Mouse (Mus musculus): Measurements from ENCODE around the gene Car11. TPM values are rescaled to one million over a fixed set of nuclear protein-coding genes. Genes with fewer than 3 reads are reported as not detected.

Car11 gene
- polyA plus RNA-seq, 1 experiment from 2014 or later, result 22.5 TPM

DNA sequence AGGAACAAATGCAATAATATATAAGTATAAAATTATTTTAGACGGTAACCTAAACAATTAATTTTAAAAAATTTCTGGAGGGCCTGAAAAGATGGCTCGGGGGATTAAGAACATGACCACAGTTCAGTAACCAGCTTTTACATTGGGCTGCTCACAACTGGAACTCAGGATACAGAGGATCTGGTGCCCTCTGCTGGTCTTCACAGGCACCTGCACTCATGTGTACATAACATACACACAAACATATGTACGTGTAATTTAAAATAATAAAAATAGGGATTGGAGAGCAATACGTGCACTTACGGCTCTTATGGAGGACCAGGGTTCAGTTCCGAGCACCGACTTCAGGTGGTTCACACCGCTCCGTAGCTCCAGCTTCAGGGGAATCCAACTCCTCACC, 30.7 kb upstream of the Car11 start:
- Histone ChIP-seq H3K36me3 (ENCODE audit: control insufficient read depth, insufficient read depth, low read length) (no peaks in the 10 kb centered on the region), H3K4me3 (ENCODE audit: low read depth, low read length) (no peak overlapping the region), H3K27me3 (replicated peaks; ENCODE audit: control insufficient read depth, insufficient read depth, low read length) (no peaks in the 10 kb centered on the region), H3K9ac (ENCODE audit: low read length) (no peak overlapping the region), H3K4me2 (ENCODE audit: low read length) (no peak overlapping the region), H3K4me1 (ENCODE audit: control insufficient read depth, insufficient read depth, low read length) (no peaks in the 10 kb centered on the region), H3K27ac (ENCODE audit: low read depth, low read length) (no peak overlapping the region), H3K9me3 (replicated peaks; ENCODE audit: control insufficient read depth, low read length) (no peaks in the 10 kb centered on the region)
- DNase-seq (ENCODE audit: low spot score) (no peak), ATAC-seq (no peak)
- 96% methylated on average over 9 of the region's 9 CpGs for WGBS

DNA sequence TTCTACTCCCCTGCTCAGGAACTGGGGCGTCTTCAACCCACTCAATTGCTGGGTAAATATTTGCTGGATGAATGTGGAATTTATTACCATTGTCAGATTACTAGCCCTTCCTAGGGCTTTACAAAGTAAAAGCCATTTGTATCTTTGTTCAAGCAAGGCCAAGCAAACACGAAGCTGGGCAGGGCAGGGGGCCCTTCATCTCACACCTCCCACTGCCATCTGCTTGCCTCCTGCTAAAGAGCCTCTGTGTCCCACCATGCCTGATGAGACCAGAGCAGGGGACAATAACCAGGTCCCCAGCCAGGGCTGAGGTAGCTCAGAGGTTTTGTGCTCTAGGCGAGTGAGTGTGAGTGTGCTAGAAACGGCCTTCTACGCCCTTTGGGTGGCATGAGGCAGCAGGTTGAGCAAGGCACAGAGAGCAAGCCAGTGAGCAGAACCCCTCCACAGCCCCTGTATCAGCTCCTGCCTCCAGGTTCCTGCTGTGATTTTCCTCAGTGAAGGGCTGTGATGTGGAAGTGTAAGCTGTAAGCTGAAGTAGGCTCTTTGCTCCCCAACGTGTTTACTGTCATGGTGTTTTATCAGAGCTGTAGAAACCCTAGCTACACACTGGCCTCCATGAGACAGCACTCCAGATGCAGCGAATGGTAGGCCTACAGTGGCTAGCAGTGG, 21.9 kb upstream of the Car11 start:
- Histone ChIP-seq H3K4me1 (ENCODE audit: control insufficient read depth, insufficient read depth, low read length) (no peaks in the 10 kb centered on the region), H3K4me2 (ENCODE audit: low read length) (no peak overlapping the region), H3K27ac (ENCODE audit: low read depth, low read length) (no peak overlapping the region), H3K27me3 (replicated peaks; ENCODE audit: control insufficient read depth, insufficient read depth, low read length) (no peaks in the 10 kb centered on the region), H3K36me3 (ENCODE audit: control insufficient read depth, insufficient read depth, low read length) (no peaks in the 10 kb centered on the region), H3K9ac (ENCODE audit: low read length) (no peak overlapping the region), H3K9me3 (replicated peaks; ENCODE audit: control insufficient read depth, low read length) (no peaks in the 10 kb centered on the region), H3K4me3 (ENCODE audit: low read depth, low read length) (no peak overlapping the region)
- DNase-seq (ENCODE audit: low spot score), result no peak
- 77% methylated on average over 7 of the region's 7 CpGs for WGBS
- no peak for ATAC-seq

DNA sequence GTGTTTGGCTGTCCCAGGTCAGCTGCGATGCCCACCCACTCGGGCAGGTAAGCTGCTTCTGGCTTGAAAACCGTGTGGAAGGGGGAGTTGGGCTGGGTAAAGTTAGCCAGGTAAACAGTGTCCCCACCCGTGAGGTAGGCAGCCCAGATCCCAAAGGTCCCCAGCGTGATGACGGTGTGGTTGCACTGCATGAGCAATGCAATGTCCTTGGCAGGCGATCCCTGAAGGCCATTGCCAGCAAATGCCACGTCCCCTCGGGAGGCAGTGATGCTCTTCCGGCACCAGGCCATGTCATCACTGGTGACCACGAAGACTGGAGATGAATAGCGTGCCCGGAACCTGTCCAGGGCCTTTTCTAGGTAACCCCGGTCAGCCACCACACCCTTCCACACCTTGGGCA, 21.1 kb upstream of the Car11 start:
- WGBS, result 93% methylated on average over 14 of the region's 14 CpGs
- Histone ChIP-seq H3K9ac (ENCODE audit: low read length) (no peak overlapping the region), H3K4me3 (ENCODE audit: low read depth, low read length) (no peak overlapping the region), H3K27me3 (replicated peaks; ENCODE audit: control insufficient read depth, insufficient read depth, low read length) (no peaks in the 10 kb centered on the region), H3K9me3 (replicated peaks; ENCODE audit: control insufficient read depth, low read length) (no peaks in the 10 kb centered on the region), H3K4me1 (ENCODE audit: control insufficient read depth, insufficient read depth, low read length) (no peaks in the 10 kb centered on the region), H3K27ac (ENCODE audit: low read depth, low read length) (no peak overlapping the region), H3K4me2 (ENCODE audit: low read length) (no peak overlapping the region), H3K36me3 (ENCODE audit: control insufficient read depth, insufficient read depth, low read length) (no peaks in the 10 kb centered on the region)
- ATAC-seq, result no peak
- no peak for DNase-seq (ENCODE audit: low spot score)

DNA sequence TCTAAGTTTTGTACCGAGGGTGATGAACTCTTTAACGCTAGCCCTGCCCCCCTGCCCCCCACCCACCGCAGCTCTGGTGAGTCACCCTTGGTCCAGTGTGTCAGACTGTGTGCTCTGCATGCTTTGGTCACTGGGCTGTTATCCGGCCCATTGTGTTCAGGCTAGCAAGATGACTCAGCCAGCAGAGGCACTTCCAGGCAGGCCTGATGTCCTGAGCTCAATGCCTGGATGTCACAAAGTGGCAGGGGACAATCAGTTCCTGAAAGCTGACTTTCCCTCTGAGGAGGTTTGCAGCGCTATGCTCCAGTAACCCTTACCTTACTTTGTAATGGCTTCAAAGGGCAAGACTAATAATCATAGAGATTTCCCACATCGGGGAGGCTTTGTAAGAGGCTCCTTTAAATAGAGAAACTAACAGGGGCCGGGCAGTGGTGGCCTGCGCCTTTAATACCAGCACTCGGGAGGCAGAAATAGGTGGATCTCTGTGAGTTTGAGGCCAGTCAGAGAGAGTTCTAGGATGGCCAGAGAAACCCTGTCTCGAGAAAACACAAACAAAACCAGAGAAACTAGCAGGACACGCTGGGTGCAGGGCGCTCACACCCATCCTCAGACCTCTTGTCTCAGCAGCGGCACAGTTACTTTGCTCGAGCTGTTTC, 19.5 kb upstream of the Car11 start:
- ATAC-seq (no peak), DNase-seq (ENCODE audit: low spot score) (no peak)
- H3K36me3 ChIP-seq (ENCODE audit: control insufficient read depth, insufficient read depth, low read length), result no peaks in the 10 kb centered on the region
- no peaks in the 10 kb centered on the region for H3K27me3 ChIP-seq (replicated peaks; ENCODE audit: control insufficient read depth, insufficient read depth, low read length)
- WGBS, result 67% methylated on average over 14 of the region's 14 CpGs
- no peak overlapping the region for H3K4me3 ChIP-seq (ENCODE audit: low read depth, low read length)
- no peak overlapping the region for H3K9ac ChIP-seq (ENCODE audit: low read length)
- no peaks in the 10 kb centered on the region for H3K4me1 ChIP-seq (ENCODE audit: control insufficient read depth, insufficient read depth, low read length)
- H3K9me3 ChIP-seq (replicated peaks; ENCODE audit: control insufficient read depth, low read length), result no peaks in the 10 kb centered on the region
- no peak overlapping the region for H3K27ac ChIP-seq (ENCODE audit: low read depth, low read length)
- H3K4me2 ChIP-seq (ENCODE audit: low read length), result no peak overlapping the region

DNA sequence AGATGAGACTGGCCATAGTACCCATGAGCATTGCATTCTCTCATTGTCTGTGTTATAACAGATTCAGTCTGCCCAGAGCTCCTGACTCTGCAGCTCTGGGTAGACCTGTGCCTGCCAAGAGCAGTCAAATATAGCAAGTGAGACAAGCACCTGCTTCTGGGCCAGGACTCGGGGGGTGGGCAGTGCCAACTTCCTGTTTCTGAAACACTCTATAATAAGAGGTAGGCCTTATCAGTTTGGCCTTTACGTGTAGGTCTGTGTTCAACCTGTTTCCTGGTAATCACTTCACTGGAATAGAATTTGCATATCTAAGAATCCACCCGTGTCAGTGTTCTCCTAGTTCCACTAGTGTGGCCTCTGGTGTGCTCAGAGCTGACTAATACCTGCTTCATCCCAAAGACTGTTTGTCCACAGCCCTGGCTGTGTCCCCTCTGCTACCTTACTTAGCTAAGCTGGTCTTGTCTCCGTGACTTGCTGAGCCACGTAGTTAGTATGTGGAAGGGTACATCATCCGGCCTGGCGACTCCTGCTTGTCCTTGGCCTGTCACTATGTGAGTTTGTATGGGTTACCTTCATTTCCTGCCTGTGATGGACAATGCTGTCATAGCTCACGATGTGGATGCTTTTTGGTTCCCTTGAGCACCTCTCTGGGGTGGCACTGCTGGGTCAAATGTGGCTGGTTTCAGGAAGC, 18.5 kb upstream of the Car11 start:
- no peak overlapping the region for H3K9ac ChIP-seq (ENCODE audit: low read length)
- WGBS, result 87% methylated on average over 8 of the region's 8 CpGs
- no peaks in the 10 kb centered on the region for H3K36me3 ChIP-seq (ENCODE audit: control insufficient read depth, insufficient read depth, low read length)
- no peak overlapping the region for H3K27ac ChIP-seq (ENCODE audit: low read depth, low read length)
- no peak overlapping the region for H3K4me2 ChIP-seq (ENCODE audit: low read length)
- no peak for ATAC-seq
- H3K27me3 ChIP-seq (replicated peaks; ENCODE audit: control insufficient read depth, insufficient read depth, low read length), result no peaks in the 10 kb centered on the region
- H3K4me3 ChIP-seq (ENCODE audit: low read depth, low read length), result no peak overlapping the region
- H3K4me1 ChIP-seq (ENCODE audit: control insufficient read depth, insufficient read depth, low read length), result no peaks in the 10 kb centered on the region
- no peaks in the 10 kb centered on the region for H3K9me3 ChIP-seq (replicated peaks; ENCODE audit: control insufficient read depth, low read length)
- no peak for DNase-seq (ENCODE audit: low spot score)

DNA sequence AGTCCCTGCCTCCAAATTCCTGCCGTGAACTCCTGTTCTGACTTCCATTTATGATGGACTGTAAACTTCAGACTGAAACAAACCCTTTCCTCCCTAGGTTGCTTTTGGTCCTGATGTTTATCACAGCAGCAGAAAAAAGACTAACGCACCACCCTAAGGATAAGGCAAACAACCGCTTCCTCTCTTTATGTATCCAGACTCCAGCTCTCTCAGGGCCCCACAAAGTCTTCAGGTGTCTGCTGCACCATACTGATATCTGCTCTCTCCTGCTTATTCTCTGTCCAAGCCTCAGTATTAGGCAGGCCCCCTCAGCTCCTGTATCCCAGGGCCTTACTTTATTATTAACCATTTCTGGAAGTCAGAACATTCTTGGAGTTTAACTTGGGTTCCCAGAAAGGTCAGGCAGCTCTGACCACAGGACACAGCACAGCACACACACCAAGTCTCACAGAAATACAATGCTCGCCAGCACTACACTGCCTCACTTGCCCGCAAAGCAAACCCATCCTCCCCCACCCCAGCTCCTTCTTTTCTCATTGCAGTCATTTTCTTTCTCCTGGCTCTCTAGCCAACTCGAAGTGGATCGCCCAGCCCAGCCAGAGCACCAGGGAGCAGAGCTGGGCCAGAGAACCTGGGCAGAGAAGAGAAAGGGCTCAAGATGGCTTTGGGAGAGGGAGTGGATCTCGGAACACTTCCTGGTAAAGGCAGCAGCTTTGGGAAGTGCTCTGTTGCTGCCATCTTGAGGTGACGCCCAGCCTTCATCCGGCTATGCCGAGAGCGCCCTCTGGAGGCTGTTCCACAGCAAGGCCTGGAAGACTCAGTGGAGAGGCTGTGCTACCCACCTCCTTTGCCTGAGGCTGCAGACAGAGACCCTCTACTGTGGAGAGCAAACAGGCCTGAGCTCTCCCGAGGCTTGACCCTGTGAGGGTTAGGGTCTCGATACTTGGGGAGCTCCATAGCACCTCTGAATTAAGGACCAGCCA, 17.2 kb upstream of the Car11 start:
- peak overlapping the region; percentile 34; the same call in 1 of the 2 replicates for H3K27ac ChIP-seq (ENCODE audit: low read depth, low read length)
- H3K36me3 ChIP-seq (ENCODE audit: control insufficient read depth, insufficient read depth, low read length), result no peaks in the 10 kb centered on the region
- no peaks in the 10 kb centered on the region for H3K4me1 ChIP-seq (ENCODE audit: control insufficient read depth, insufficient read depth, low read length)
- no peak overlapping the region for H3K4me3 ChIP-seq (ENCODE audit: low read depth, low read length)
- no peaks in the 10 kb centered on the region for H3K9me3 ChIP-seq (replicated peaks; ENCODE audit: control insufficient read depth, low read length)
- peak overlapping the region; percentile 33 for H3K4me2 ChIP-seq (ENCODE audit: low read length)
- no peak overlapping the region; the same call in 1 of the 2 replicates for H3K9ac ChIP-seq (ENCODE audit: low read length)
- ATAC-seq (peak; percentile 84), DNase-seq (ENCODE audit: low spot score) (peak; percentile 94)
- WGBS, result 29% methylated on average over 14 of the region's 14 CpGs
- no peaks in the 10 kb centered on the region for H3K27me3 ChIP-seq (replicated peaks; ENCODE audit: control insufficient read depth, insufficient read depth, low read length)

DNA sequence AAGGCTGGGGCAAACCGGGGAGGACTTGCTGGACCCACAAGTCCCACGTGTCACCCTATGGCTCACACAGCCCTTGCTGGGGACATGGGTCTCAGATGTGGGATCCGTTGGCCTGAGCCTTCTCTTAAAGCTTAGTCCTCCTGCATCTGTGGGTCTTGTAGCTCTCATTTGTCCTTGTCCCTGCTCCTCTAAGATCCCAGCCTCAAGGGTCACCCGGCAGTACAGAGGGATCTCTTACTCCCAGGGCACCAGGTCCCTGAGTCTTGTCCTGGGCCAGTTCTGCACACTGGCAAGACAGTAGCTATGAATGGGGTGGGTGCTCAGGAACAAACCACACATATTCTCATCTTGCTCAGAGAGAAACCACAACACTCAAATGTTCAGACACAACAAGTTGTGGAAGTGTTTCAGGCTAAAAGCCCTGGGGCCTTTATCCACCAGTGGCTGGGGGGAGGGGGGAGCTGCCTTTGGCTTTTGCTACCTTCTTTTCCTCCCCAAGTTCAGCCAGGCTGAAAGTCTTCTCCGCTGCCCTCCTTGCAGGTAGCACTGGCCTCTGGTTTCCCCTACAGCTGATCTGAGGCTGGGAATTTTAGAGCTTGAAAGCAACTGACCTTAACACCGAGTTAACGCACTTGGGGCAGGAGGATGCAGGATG, 16.1 kb upstream of the Car11 start, which contains the start of gene Ntn5:
Gene Ntn5 (plus strand): TSS at position 627 of the 655 bp plus-strand sequence.
- Histone ChIP-seq H3K27me3 (replicated peaks; ENCODE audit: control insufficient read depth, insufficient read depth, low read length) (no peaks in the 10 kb centered on the region), H3K4me1 (ENCODE audit: control insufficient read depth, insufficient read depth, low read length) (no peaks in the 10 kb centered on the region), H3K9me3 (replicated peaks; ENCODE audit: control insufficient read depth, low read length) (no peaks in the 10 kb centered on the region), H3K36me3 (ENCODE audit: control insufficient read depth, insufficient read depth, low read length) (no peaks in the 10 kb centered on the region), H3K9ac (ENCODE audit: low read length) (0 out of 2 replicates have a peak within 1 kb of the TSS, but pooled peaks have one; percentile 3), H3K27ac (ENCODE audit: low read depth, low read length) (no peak within 1 kb of the TSS), H3K4me2 (ENCODE audit: low read length) (no peak within 1 kb of the TSS), H3K4me3 (ENCODE audit: low read depth, low read length) (no peak within 1 kb of the TSS)
- DNase-seq (ENCODE audit: low spot score) (no peak), ATAC-seq (no peak)
- WGBS, result 82% methylated on average over 7 of the region's 7 CpGs

DNA sequence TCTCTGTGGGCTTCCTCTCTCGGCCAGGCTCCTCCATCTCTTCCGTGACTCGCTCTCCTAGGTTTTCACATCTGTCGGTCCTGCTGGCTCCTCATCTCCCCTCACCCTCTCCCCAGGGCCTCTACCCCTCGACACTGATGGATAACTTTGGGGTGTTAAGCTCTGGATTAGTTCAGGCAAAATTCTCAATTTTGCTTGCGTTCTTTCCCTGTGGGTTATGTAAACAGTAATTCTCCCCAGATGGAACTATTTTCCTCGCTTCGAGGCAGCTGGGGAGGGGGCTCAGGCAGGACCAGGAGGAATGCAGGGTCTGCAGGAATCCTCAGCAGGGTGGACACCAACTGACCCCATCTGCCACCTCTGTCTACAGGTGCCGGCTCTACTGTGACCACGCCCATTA, 13.8 kb upstream of the Car11 start:
- Histone ChIP-seq H3K27ac (ENCODE audit: low read depth, low read length) (no peak overlapping the region), H3K9ac (ENCODE audit: low read length) (no peak overlapping the region), H3K27me3 (replicated peaks; ENCODE audit: control insufficient read depth, insufficient read depth, low read length) (no peaks in the 10 kb centered on the region), H3K4me1 (ENCODE audit: control insufficient read depth, insufficient read depth, low read length) (no peaks in the 10 kb centered on the region), H3K4me2 (ENCODE audit: low read length) (no peak overlapping the region), H3K4me3 (ENCODE audit: low read depth, low read length) (no peak overlapping the region), H3K36me3 (ENCODE audit: control insufficient read depth, insufficient read depth, low read length) (no peaks in the 10 kb centered on the region), H3K9me3 (replicated peaks; ENCODE audit: control insufficient read depth, low read length) (no peaks in the 10 kb centered on the region)
- no peak for ATAC-seq
- DNase-seq (ENCODE audit: low spot score), result no peak
- 78% methylated on average over 10 of the region's 10 CpGs for WGBS
